Mouse (Mus musculus): ENCODE measurements around the gene Mettl16.

- TF ChIP-seq CTCF (IDR thresholded peaks at IDR 0.05; ENCODE audit: low read depth) (peak; percentile 78), EP300 (IDR thresholded peaks at IDR 0.05; ENCODE audit: low read depth) (no peak)
These were observed 2.6 kb upstream of the Mettl16 start for GRCm38 (mm10) chr11:74768045-74768444.
